Mouse (Mus musculus) midbrain, embryonic 14.5 days (tissue): ENCODE results near the gene Sh3bp5l. TPM values are rescaled to one million over a fixed set of nuclear protein-coding genes. Genes with fewer than 3 reads are reported as not detected.
"Not testable (repeated sequence)": the region's sequence is repeated elsewhere in the genome, so short reads cannot be mapped to it uniquely, and the experiment has no call there.

Experiments used
- ATAC-seq: fragments of 200-750 bp; cut with Nextera tagmentation; 2 replicates; pipeline ENCODE4 v1.8.0; 2017; ENCODE audit warnings: moderate number of reproducible peaks, moderate library complexity; ENCODE audit not compliant: low FRiP score, low TSS enrichment
- DNase-seq: peaks from one replicate; pipeline ENCODE4 v3.0.0-alpha.2; 2015
- H3K27ac ChIP-seq: fragments of 300-500 bp; sonication (generic); replicated peaks from 2 replicates; pipeline ENCODE4 v1.5.1; 2014; ENCODE audit warnings: mild to moderate bottlenecking, low read depth, low read length, moderate library complexity
- H3K27me3 ChIP-seq: fragments of 300-500 bp; sonication (generic); 2 replicates; pipeline ENCODE4 v1.6.1; 2014; ENCODE audit warnings: low read length, control low read depth, mixed read lengths; ENCODE audit not compliant: control insufficient read depth, insufficient read depth
- H3K36me3 ChIP-seq: fragments of 300-500 bp; sonication (generic); 2 replicates; pipeline ENCODE4 v1.6.1; 2014; ENCODE audit warnings: low read length, control low read depth; ENCODE audit not compliant: control insufficient read depth, insufficient read depth
- H3K4me1 ChIP-seq: fragments of 300-500 bp; sonication (generic); 2 replicates; pipeline ENCODE4 v1.6.1; 2014; ENCODE audit warnings: mild to moderate bottlenecking, antibody characterized with exemption, low read length, control low read depth; ENCODE audit not compliant: control insufficient read depth, insufficient read depth
- H3K4me2 ChIP-seq: fragments of 300-500 bp; sonication (generic); 2 replicates; pipeline ENCODE4 v1.6.1; 2014; ENCODE audit warnings: mild to moderate bottlenecking, low read length, moderate library complexity
- H3K4me3 ChIP-seq: fragments of 300-500 bp; sonication (generic); replicated peaks from 2 replicates; pipeline ENCODE4 v1.5.1; 2014; ENCODE audit warnings: low read depth, low read length
- H3K9ac ChIP-seq: fragments of 300-500 bp; sonication (generic); replicated peaks from 2 replicates; pipeline ENCODE4 v1.6.1; 2014; ENCODE audit warnings: mild to moderate bottlenecking, low read length, moderate library complexity
- H3K9me3 ChIP-seq: fragments of 300-500 bp; sonication (generic); 2 replicates; pipeline ENCODE4 v1.6.1; 2016; ENCODE audit warnings: low read length, control low read depth, mixed read lengths; ENCODE audit not compliant: control insufficient read depth
- WGBS: fragments of 180-500 bp; shearing (Covaris S2); extraction: QIAGEN DNeasy Blood & Tissue Kit; methylation state at CpG from one replicate; pipeline ENCODE4 v1.1.7; 2014; 5-methylcytosine and 5-hydroxymethylcytosine counted together
- polyA plus RNA-seq: library from polyadenylated mRNA; unstranded; fragments of >200 nt; fragmentation: Nextera tagmentation; extraction: Ambion mirVana; gene quantifications from 2 replicates; pipeline ENCODE4 v1.2.1, GENCODE M21; 2014

The Sh3bp5l gene
- polyA plus RNA-seq, 1 experiment from 2014 or later, result 40.7 TPM

DNA sequence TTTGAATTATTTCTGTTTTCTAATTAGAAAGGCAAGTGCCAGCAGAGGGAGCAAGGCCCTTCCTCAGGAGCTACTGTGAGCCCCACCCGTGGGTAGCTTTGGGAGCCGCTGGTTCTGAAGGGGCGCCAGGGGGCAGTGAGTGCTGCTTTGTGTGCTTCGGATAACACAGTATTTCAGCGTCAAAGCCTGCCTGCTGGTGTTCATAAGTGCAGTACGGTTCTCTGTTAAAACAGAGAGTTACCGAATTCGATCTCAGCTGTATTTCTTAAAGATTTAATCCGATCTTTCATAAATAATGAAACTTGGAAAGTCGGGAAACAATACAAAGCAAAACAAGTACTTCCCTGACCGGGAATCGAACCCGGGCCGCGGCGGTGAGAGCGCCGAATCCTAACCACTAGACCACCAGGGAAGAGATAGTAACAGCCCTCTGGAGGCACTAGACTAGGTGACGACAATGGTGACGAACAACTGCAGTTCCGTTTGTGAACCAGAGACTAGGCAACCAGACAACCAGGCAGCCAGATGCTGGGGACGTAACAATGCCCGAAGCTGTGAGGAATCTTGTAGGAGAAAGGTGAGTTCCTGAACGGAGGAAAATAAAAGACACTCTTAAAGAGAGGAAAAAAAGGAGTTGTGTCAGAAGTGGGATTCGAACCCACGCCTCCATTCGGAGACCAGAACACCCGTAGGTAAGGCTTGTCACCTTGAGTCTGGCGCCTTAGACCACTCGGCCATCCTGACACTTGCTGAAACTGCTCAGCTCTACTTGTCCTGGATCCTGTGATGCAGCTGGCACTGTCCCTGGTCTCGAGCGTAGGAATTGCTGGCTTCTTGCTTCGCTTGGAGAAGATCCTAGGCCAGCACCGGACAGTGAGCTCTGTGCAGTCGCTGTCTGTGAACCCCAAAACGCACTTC is 28.4 kb upstream of the Sh3bp5l start:
- no peaks in the 10 kb centered on the region for H3K36me3 ChIP-seq
- H3K9ac ChIP-seq, result peak overlapping the region; percentile 50
- peaks cover 5% of the 10 kb centered on the region; the same call in 1 of the 2 replicates for H3K4me1 ChIP-seq
- ATAC-seq (peak; percentile 90), DNase-seq (peak; percentile 96)
- no peaks in the 10 kb centered on the region for H3K27me3 ChIP-seq
- peak overlapping the region; percentile 66 for H3K4me2 ChIP-seq
- H3K27ac ChIP-seq, result peak overlapping the region; percentile 86
- under 1% methylated on average over 36 of the region's 36 CpGs for WGBS
- H3K4me3 ChIP-seq, result peak overlapping the region; percentile 62
- no peaks in the 10 kb centered on the region for H3K9me3 ChIP-seq

DNA sequence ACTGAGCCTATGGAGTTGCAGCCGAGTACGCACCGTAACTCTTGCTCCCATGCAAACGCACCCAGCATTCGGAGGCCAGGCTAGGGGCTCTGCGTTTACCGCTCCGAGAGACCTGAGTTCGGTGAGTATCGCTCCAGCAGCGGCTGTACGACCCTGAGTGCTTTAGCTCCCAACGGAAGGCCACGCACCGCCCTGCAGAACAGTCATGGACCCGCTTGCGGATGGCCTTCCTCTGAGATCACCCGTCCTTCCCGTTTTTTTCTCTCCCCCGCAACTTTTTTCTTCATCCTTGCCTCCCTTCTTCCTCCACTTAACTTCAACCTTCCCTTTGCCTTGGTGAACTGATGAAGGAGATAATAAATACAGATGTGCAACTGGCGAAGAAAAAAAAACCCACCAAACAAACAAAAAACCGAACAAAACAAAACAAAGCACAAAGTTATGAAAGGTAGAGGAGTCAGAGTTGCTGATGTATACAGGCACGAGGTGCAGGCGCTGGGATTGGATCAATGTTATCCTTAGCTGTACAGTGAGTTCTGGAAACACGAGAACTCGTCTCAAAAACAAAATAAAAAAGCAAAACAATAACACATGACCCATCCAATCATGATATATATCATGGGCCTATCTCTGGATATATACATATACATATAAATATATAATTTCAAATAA is 27.6 kb upstream of the Sh3bp5l start:
- ATAC-seq, result peak; percentile 22; the same call in 1 of the 2 replicates

DNA sequence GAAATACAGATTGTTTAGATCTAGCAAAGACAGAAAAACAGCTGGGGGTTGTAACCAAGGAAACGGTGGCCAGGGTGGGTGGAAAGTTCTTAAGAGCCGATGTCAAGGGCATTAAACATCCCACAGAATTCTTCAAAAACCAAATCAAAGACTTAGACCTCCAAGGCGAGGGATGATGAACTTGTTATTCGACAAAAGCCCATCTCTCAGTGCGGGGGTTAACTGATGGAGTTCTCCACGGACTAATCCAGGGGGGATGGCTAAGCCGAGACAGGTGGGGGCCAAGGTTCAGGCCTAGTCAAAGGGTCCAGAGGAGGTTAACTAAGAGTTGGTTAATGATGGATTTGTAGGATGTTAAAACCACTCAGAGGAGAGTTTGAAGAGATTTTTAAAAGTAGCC is 26.9 kb upstream of the Sh3bp5l start:
- 5% methylated on average over 7 of the region's 7 CpGs for WGBS
- Histone ChIP-seq H3K4me2 (peak overlapping the region; percentile 66), H3K9me3 (no peaks in the 10 kb centered on the region), H3K4me3 (peak overlapping the region; percentile 23), H3K36me3 (no peaks in the 10 kb centered on the region), H3K4me1 (peaks cover 16% of the 10 kb centered on the region), H3K27me3 (no peaks in the 10 kb centered on the region), H3K9ac (no peak overlapping the region), H3K27ac (no peak overlapping the region)
- DNase-seq (peak; percentile 42), ATAC-seq (no peak)

More for the DNA sequence above, 27.6 kb upstream of the Sh3bp5l start:
- Histone ChIP-seq H3K4me3 (peak overlapping the region; percentile 62), H3K4me1 (peaks cover 12% of the 10 kb centered on the region), H3K4me2 (peak overlapping the region; percentile 66), H3K36me3 (no peaks in the 10 kb centered on the region), H3K27me3 (no peaks in the 10 kb centered on the region), H3K9me3 (no peaks in the 10 kb centered on the region), H3K27ac (peak overlapping the region; percentile 86), H3K9ac (peak overlapping the region; percentile 50)
- under 1% methylated on average over 26 of the region's 26 CpGs for WGBS
- DNase-seq, result peak; percentile 52

DNA sequence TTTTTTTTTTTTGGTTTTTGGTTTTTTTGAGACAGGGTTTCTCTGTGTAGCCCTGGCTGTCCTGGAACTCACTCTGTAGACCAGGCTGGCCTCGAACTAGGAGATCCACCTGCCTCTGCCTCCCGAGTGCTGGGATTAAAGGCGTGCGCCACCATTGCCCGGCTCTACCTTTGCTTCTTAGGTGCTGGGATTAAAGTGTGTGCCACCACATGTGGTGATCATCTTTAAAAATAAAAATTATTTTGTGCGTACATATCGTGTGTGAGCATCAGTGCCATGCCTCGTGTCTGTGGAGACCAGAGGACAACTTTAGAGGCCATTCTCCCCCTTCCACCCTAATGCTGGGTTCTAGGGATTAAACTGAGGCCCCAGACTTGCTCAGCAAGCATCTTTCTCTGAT is 25.2 kb upstream of the Sh3bp5l start:
- H3K36me3 ChIP-seq, ATAC-seq, H3K4me3 ChIP-seq, H3K9ac ChIP-seq, H3K27ac ChIP-seq, H3K4me2 ChIP-seq, H3K9me3 ChIP-seq, DNase-seq, H3K27me3 ChIP-seq: not testable (repeated sequence)
- H3K4me1 ChIP-seq, result peaks cover 16% of the 10 kb centered on the region
- WGBS, result 91% methylated on average over 8 of the region's 8 CpGs

DNA sequence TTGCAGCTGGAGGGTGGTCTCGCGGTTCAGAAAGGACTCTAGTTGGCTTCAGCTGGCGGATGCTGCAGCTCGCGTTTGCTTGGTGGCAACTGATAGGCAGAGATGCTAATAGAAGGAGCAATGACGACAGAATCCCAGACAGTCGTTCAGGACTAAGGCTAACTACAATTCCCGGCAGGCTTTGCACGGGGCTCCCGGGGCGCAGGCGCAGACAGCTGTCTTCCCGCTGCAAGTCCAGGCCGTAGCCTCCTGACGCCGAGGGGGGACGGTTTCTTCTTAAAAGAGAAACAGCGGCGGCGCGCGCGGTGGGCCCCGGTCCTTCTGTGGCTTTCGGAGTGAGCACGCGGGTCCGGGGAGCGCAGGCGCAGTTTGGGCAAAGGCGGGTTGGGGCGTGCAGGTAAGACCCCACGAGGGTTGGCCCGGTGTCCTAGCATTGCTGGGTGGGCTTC is 23.6 kb upstream of the Sh3bp5l start, which contains the start of gene Zfp692:
Gene Zfp692, plus strand, starts transcription at position 210 of the 449 bp plus-strand sequence.
- H3K4me1 ChIP-seq, result peaks cover 16% of the 10 kb centered on the region
- DNase-seq, result peak; percentile 99
- ATAC-seq, result peak; percentile 72
- no peaks in the 10 kb centered on the region for H3K9me3 ChIP-seq
- H3K36me3 ChIP-seq, result no peaks in the 10 kb centered on the region
- H3K27ac ChIP-seq, result peak within 1 kb of the TSS; percentile 67
- H3K4me3 ChIP-seq, result peak within 1 kb of the TSS; percentile 48
- under 1% methylated on average over 34 of the region's 34 CpGs for WGBS
- H3K27me3 ChIP-seq, result no peaks in the 10 kb centered on the region
- H3K4me2 ChIP-seq, result peak within 1 kb of the TSS; percentile 90
- H3K9ac ChIP-seq, result peak within 1 kb of the TSS; percentile 65

DNA sequence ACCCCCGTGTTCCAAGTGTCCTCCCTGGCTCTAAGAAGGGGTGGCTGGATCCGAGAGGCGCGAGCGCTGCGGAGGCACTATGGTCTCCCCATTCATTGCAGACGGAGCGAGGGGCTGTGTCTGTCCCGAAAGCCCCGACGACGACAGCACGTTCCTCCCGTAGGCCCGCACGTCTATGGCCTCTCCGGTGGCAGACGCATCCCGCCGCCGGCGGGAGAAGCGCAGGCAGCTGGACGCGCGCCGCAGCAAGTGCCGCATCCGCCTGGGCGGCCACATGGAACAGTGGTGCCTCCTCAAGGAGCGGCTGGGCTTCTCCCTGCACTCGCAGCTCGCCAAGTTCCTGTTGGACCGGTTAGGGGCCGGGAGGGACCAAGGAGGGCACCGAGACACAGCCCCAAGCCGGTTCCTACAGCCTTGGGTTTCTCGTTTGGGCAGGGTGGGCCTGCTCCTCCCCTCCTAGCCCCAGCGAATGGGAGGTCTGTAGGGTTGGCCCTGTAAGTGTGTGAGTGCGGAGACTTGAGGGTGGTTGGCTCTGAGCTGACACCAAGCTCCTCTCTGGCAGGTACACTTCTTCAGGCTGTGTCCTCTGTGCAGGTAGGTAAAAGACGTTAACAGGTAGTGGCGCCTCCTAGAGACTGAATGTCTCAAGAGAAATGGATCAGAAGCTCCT is 23.0 kb upstream of the Sh3bp5l start:
- Histone ChIP-seq H3K9ac (peak overlapping the region; percentile 65), H3K36me3 (no peaks in the 10 kb centered on the region), H3K4me3 (peak overlapping the region; percentile 48), H3K4me2 (peak overlapping the region; percentile 90), H3K4me1 (peaks cover 16% of the 10 kb centered on the region), H3K27ac (peak overlapping the region; percentile 58), H3K9me3 (no peaks in the 10 kb centered on the region), H3K27me3 (no peaks in the 10 kb centered on the region)
- under 1% methylated on average over 42 of the region's 42 CpGs for WGBS
- DNase-seq (peak; percentile 77), ATAC-seq (peak; percentile 51)

DNA sequence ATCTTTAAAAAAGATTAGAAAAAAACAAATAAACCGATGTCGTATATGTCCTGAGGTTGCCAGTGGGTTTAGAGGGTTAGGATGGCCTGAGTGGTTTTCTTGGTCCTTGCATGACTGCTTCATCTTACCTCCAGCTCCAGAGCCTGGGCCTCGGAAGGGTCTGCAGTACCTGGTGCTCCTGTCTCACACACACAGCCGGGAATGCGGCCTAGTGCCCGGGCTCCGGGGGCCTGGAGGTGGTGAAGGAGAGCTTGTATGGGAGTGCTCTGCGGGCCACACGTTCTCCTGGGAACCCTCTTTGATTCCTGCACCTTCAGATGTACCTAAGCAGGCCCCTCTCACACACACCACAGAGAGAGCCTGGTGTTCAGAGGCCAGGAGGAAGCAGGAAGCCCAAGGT is 21.9 kb upstream of the Sh3bp5l start:
- ATAC-seq, result no peak
- Histone ChIP-seq H3K4me3 (no peak overlapping the region), H3K9me3 (no peaks in the 10 kb centered on the region), H3K36me3 (no peaks in the 10 kb centered on the region), H3K4me1 (peaks cover 13% of the 10 kb centered on the region), H3K27ac (no peak overlapping the region), H3K27me3 (no peaks in the 10 kb centered on the region), H3K4me2 (no peak overlapping the region), H3K9ac (no peak overlapping the region)
- no peak for DNase-seq
- 96% methylated on average over 9 of the region's 9 CpGs for WGBS

DNA sequence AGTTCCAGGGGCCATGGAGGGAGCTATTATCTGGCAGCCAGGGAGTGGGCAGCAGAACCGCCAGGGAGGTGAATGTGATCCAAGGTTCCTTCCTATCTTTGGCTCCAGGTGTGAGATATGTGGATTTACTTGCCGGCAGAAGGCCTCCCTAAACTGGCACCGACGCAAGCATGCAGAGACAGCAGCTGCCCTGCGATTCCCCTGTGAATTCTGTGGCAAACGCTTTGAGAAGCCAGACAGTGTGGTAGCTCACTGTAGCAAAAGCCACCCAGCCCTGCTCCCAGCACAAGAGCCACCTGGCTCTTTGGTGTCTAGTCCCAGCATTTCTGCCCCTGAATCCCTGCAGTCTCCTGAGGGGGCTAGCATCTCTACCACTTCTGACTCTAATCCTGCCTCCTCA is 16.5 kb upstream of the Sh3bp5l start:
- Histone ChIP-seq H3K9ac (no peak overlapping the region), H3K27me3 (no peaks in the 10 kb centered on the region), H3K4me2 (no peak overlapping the region), H3K4me1 (no peaks in the 10 kb centered on the region), H3K4me3 (no peak overlapping the region), H3K9me3 (no peaks in the 10 kb centered on the region), H3K36me3 (peaks cover 36% of the 10 kb centered on the region), H3K27ac (no peak overlapping the region)
- DNase-seq (no peak), ATAC-seq (no peak)
- WGBS, result 64% methylated on average over 6 of the region's 6 CpGs
